Mouse (Mus musculus): ENCODE measurements around the gene Endou.

DNA sequence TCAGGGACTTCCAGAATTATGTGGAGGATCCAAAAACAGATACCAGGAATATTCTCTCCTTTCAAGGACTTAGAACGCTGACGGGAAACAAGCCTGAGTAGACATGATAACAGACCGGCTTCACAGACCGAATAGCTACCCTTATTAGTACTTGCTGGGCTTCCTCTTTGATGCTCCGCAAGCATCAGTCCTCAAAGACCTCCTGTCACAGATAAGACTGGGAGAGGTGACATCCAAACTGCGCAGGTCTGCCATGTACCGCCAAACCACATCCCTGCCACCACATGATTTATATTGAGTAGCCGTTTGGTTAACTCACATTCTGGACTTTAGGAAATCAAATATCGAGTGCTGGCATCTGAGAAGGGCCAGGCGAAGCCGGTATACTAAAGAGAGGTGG lies 14.4 kb downstream of the Endou start:
- TF ChIP-seq POLR2A (IDR thresholded peaks at IDR 0.05; ENCODE audit: extremely low read depth, insufficient read depth, low read length), result no peak
- TF ChIP-seq CTCF (IDR thresholded peaks at IDR 0.05; ENCODE audit: extremely low read depth, insufficient read depth, low read length), result no peak
